Mouse (Mus musculus) liver, embryonic 14.5 days (tissue): ENCODE results near the gene Il17rb. TPM values are rescaled to one million over a fixed set of nuclear protein-coding genes. Genes with fewer than 3 reads are reported as not detected.

Experiments used
- ATAC-seq: fragments of 200-750 bp; cut with Nextera tagmentation; 2 replicates; pipeline ENCODE4 v1.8.0; 2017; ENCODE audit warnings: moderate number of reproducible peaks, mild to moderate bottlenecking, moderate library complexity; ENCODE audit not compliant: insufficient read depth
- DNase-seq, 3 experiments: peaks; one replicate each; pipeline ENCODE4 v3.0.0-alpha.2; 2012 to 2013; ENCODE audit warnings: low read depth in 3 of 3, low spot score in 3 of 3
- H3K27ac ChIP-seq: fragments of 300-500 bp; sonication (generic); 2 replicates; pipeline ENCODE4 v1.5.1; 2014; ENCODE audit warnings: moderate library complexity, mild to moderate bottlenecking, control low read depth, inconsistent platforms
- H3K27me3 ChIP-seq: fragments of 300-500 bp; sonication (generic); 2 replicates; pipeline ENCODE4 v1.6.1; 2014; ENCODE audit warnings: mild to moderate bottlenecking, low read length, moderate library complexity; ENCODE audit not compliant: control insufficient read depth, insufficient read depth
- H3K36me3 ChIP-seq: fragments of 300-500 bp; sonication (generic); replicated peaks from 2 replicates; pipeline ENCODE4 v1.6.1; 2014; ENCODE audit warnings: low read depth; ENCODE audit not compliant: control insufficient read depth, insufficient read depth
- H3K4me1 ChIP-seq, 2 experiments: fragments of 200-500 bp in 1 of 2; fragments of 300-500 bp in 1 of 2; sonication (generic) in 1 of 2; replicated peaks; 2 replicates each; pipeline ENCODE4 v1.6.1; 2012 to 2014; ENCODE audit warnings: antibody characterized with exemption in 1 of 2, inconsistent platforms in 1 of 2, low read length in 1 of 2; ENCODE audit not compliant: control insufficient read depth in 2 of 2, insufficient read depth in 2 of 2
- H3K4me2 ChIP-seq: fragments of 300-500 bp; sonication (generic); 2 replicates; pipeline ENCODE4 v1.6.1; 2014; ENCODE audit warnings: low read depth, mild to moderate bottlenecking, control low read depth, moderate library complexity
- H3K4me3 ChIP-seq, 2 experiments: fragments of 200-500 bp in 1 of 2; fragments of 300-500 bp in 1 of 2; sonication (generic) in 1 of 2; 2 replicates each; pipeline ENCODE4 v1.5.1; 2012 to 2014; ENCODE audit warnings: low read depth in 2 of 2, low read length in 2 of 2, mild to moderate bottlenecking in 2 of 2, control low read depth in 1 of 2, inconsistent platforms in 1 of 2, moderate library complexity in 1 of 2; ENCODE audit not compliant: insufficient read depth in 1 of 2
- H3K9ac ChIP-seq: fragments of 300-500 bp; sonication (generic); replicated peaks from 2 replicates; pipeline ENCODE4 v1.6.1; 2014; ENCODE audit warnings: mild to moderate bottlenecking, control low read depth, moderate library complexity
- H3K9me3 ChIP-seq: fragments of 300-500 bp; sonication (generic); 2 replicates; pipeline ENCODE4 v1.6.1; 2016; ENCODE audit warnings: low read length, mixed read lengths; ENCODE audit not compliant: control insufficient read depth
- CTCF ChIP-seq: IDR thresholded peaks from 2 replicates; pipeline ENCODE4 v1.5.1; 2016; ENCODE audit warnings: antibody characterized with exemption, low read depth, control low read depth
- EP300 ChIP-seq: IDR thresholded peaks from 2 replicates; pipeline ENCODE4 v1.6.1; 2016; ENCODE audit warnings: antibody characterized with exemption, low read depth
- WGBS: fragments of 180-500 bp; shearing (Covaris S2); extraction: QIAGEN DNeasy Blood & Tissue Kit; methylation state at CpG from one replicate; pipeline ENCODE4 v1.1.7; 2014; ENCODE audit not compliant: insufficient replicate concordance; 5-methylcytosine and 5-hydroxymethylcytosine counted together
- microRNA-seq: library from miRNA; unstranded; fragments of <30 nt; microRNA quantifications from one replicate; pipeline ENCODE4, GENCODE M21; 2016
- polyA plus RNA-seq, 2 experiments: library from polyadenylated mRNA; depleted of rRNA in 1 of 2; stranded (reverse) in 1 of 2; unstranded in 1 of 2; fragments of >200 nt; fragmentation: Nextera tagmentation in 1 of 2; extraction: Ambion mirVana in 1 of 2; gene quantifications; 2 replicates each; pipeline versions ENCODE4 v1.2.1 to v1.2.3; 2012 to 2014

Il17rb gene
- polyA plus RNA-seq, 2 experiments: 1.3 to 1.8 TPM

- 47% methylated on average over 5 of the region's 5 CpGs for WGBS
Measured at GRCm38 (mm10) chr14:29946761-29947309, 61.9 kb downstream of the Il17rb start.

More at GRCm38 (mm10) chr14:29946761-29947309, 61.9 kb downstream of the Il17rb start:
- Histone ChIP-seq H3K4me2 (no peak overlapping the region), H3K9ac (no peak overlapping the region), H3K9me3 (no peaks in the 10 kb centered on the region), H3K4me1 (no peaks in the 10 kb centered on the region), H3K4me3 (no peak overlapping the region), H3K27ac (no peak overlapping the region), H3K36me3 (no peaks in the 10 kb centered on the region), H3K27me3 (no peaks in the 10 kb centered on the region)
- no peak for ATAC-seq
- TF ChIP-seq CTCF (no peak), EP300 (no peak)
- no peak for DNase-seq

Small RNAs within 50 kb of the gene (microRNA-seq; reads per million reads assigned to microRNA genes)
- not detected for gene Mir6947

Other genes with a start within 250 kb of the Il17rb start
- 24.8 and 49.7 TPM in 2 replicates for gene Selenok, start 40.6 kb downstream of the Il17rb start, polyA plus RNA-seq (2012; rRNA removed)
- 109 and 112 TPM in 2 replicates for gene Selenok, start 40.6 kb downstream of the Il17rb start, polyA plus RNA-seq (2014; fragmentation: Nextera tagmentation; extraction: Ambion mirVana)
- gene Actr8, start 30.6 kb downstream of the Il17rb start, polyA plus RNA-seq (2012; rRNA removed): 6.5 and 11.3 TPM in 2 replicates
- 17.3 and 18.1 TPM in 2 replicates for gene Actr8, start 30.6 kb downstream of the Il17rb start, polyA plus RNA-seq (2014; fragmentation: Nextera tagmentation; extraction: Ambion mirVana)
- 2.4 TPM in 2 replicates for gene Chdh, start 127 bp upstream of the Il17rb start, polyA plus RNA-seq (2012; rRNA removed)
- gene Chdh, start 127 bp upstream of the Il17rb start, polyA plus RNA-seq (2014; fragmentation: Nextera tagmentation; extraction: Ambion mirVana): 1.2 and 1.5 TPM in 2 replicates